Mouse (Mus musculus) erythroblast, adult 5-6 weeks (primary cell): ENCODE results near the gene Iqgap1. TPM values are rescaled to one million over a fixed set of nuclear protein-coding genes. Genes with fewer than 3 reads are reported as not detected.

Experiments used
- ATAC-seq: replicated peaks from 2 replicates; pipeline ENCODE4 v1.8.0; 2016; ENCODE audit warnings: moderate number of reproducible peaks, mild to moderate bottlenecking, moderate TSS enrichment, inconsistent platforms; ENCODE audit not compliant: poor library complexity, low FRiP score, severe bottlenecking
- total RNA-seq, 2 experiments: library from RNA; stranded (forward) in 1 of 2; stranded (reverse) in 1 of 2; fragments of 150-400 nt in 1 of 2; fragments of 200-764, 138-1000 nt in 1 of 2; gene quantifications; 2 replicates each; pipeline versions ENCODE4 v1.2.3 to v1.2.4; 2015 to 2017; ENCODE audit warnings: low replicate concordance in 2 of 2

The Iqgap1 gene
- total RNA-seq, 2 experiments from 2014 or later, result 38.6 to 71.3 TPM

GRCm38 (mm10) chr7:80687721-80688555, 137.8 kb downstream of the Iqgap1 start:
- peak; percentile 41; the same call in 1 of the 2 replicates for ATAC-seq

GRCm38 (mm10) chr7:80685639-80686038, 140.1 kb downstream of the Iqgap1 start:
- ATAC-seq, result no peak

- no peak for ATAC-seq
Observed at GRCm38 (mm10) chr7:80682630-80683029, 143.1 kb downstream of the Iqgap1 start.

- no peak for ATAC-seq
Observed at GRCm38 (mm10) chr7:80680218-80680847, 145.4 kb downstream of the Iqgap1 start.

- no peak for ATAC-seq
Observed at GRCm38 (mm10) chr7:80672323-80672722, 153.5 kb downstream of the Iqgap1 start.

- no peak for ATAC-seq
Observed at GRCm38 (mm10) chr7:80670889-80671288, 154.9 kb downstream of the Iqgap1 start.

GRCm38 (mm10) chr7:80667190-80667589, 158.6 kb downstream of the Iqgap1 start:
- ATAC-seq, result no peak

GRCm38 (mm10) chr7:80666198-80666915, 159.4 kb downstream of the Iqgap1 start:
- ATAC-seq, result no peak

Other genes starting within 250 kb of the Iqgap1 start
- gene Crtc3, start 137.1 kb downstream of the Iqgap1 start, total RNA-seq (2015; ENCODE audit: low replicate concordance), result 1.5 and 2.1 TPM in 2 replicates
- 3.6 and 11.8 TPM in 2 replicates for gene Crtc3, start 137.1 kb downstream of the Iqgap1 start, total RNA-seq (2017; ENCODE audit: low replicate concordance)
- 0.58 and 0.63 TPM in 2 replicates for gene Zscan2, start 34.9 kb upstream of the Iqgap1 start, total RNA-seq (2015; ENCODE audit: low replicate concordance)
- 2.7 TPM in 1 of 2 replicates, not detected in the other for gene Zscan2, start 34.9 kb upstream of the Iqgap1 start, total RNA-seq (2017; ENCODE audit: low replicate concordance)
- 6.7 and 9.0 TPM in 2 replicates for gene Wdr73, start 75.3 kb upstream of the Iqgap1 start, total RNA-seq (2015; ENCODE audit: low replicate concordance)
- 3.2 and 10.3 TPM in 2 replicates for gene Wdr73, start 75.3 kb upstream of the Iqgap1 start, total RNA-seq (2017; ENCODE audit: low replicate concordance)
- gene Nmb, start 79.1 kb upstream of the Iqgap1 start, total RNA-seq (2015; ENCODE audit: low replicate concordance), result not detected in 2 replicates
- 7.9 TPM in 1 of 2 replicates, not detected in the other for gene Nmb, start 79.1 kb upstream of the Iqgap1 start, total RNA-seq (2017; ENCODE audit: low replicate concordance)
- 65.3 and 70.2 TPM in 2 replicates for gene Sec11a, start 121.8 kb upstream of the Iqgap1 start, total RNA-seq (2015; ENCODE audit: low replicate concordance)
- 65.7 and 80.3 TPM in 2 replicates for gene Sec11a, start 121.8 kb upstream of the Iqgap1 start, total RNA-seq (2017; ENCODE audit: low replicate concordance)
- gene Zfp592, start 167.7 kb upstream of the Iqgap1 start, total RNA-seq (2015; ENCODE audit: low replicate concordance), result 9.4 and 10.4 TPM in 2 replicates
- gene Zfp592, start 167.7 kb upstream of the Iqgap1 start, total RNA-seq (2017; ENCODE audit: low replicate concordance), result 13.8 and 17.7 TPM in 2 replicates
- gene Alpk3, start 231.6 kb upstream of the Iqgap1 start, total RNA-seq (2015; ENCODE audit: low replicate concordance), result not detected in 2 replicates
- gene Alpk3, start 231.6 kb upstream of the Iqgap1 start, total RNA-seq (2017; ENCODE audit: low replicate concordance), result 0.14 TPM in 1 of 2 replicates, not detected in the other